Mouse (Mus musculus) heart, adult 9 months (tissue): ENCODE measurements around the gene Kcnk13.

Source experiments
- DNase-seq, 2 experiments: peaks; one replicate each; pipeline ENCODE4 v3.0.0; 2022; ENCODE audit warnings: low spot score in 2 of 2

Kcnk13 gene

GRCm38 (mm10) chr12:99964301-99965202 lies at the start of gene Kcnk13:
TSS of gene Kcnk13 (plus strand) at chr12:99964499.
- peak; percentile 43 to 50 for DNase-seq

GRCm38 (mm10) chr12:99917800-99918427 lies 46.4 kb upstream of the Kcnk13 start:
- DNase-seq = no peak

- DNase-seq = no peak
These were observed 44.7 kb upstream of the Kcnk13 start for GRCm38 (mm10) chr12:99919636-99920035.

- no peak for DNase-seq
These were observed 43.3 kb upstream of the Kcnk13 start for GRCm38 (mm10) chr12:99921045-99921444.

- no peak for DNase-seq
These were observed 41.1 kb upstream of the Kcnk13 start for GRCm38 (mm10) chr12:99923131-99923606.

- DNase-seq = no peak
These were observed 40.6 kb upstream of the Kcnk13 start for GRCm38 (mm10) chr12:99923703-99924102.

- no peak for DNase-seq
These were observed 36.0 kb upstream of the Kcnk13 start for GRCm38 (mm10) chr12:99928311-99928710.

- no peak for DNase-seq
These were observed 35.1 kb upstream of the Kcnk13 start for GRCm38 (mm10) chr12:99929160-99929559.

GRCm38 (mm10) chr12:99932245-99932644 lies 32.1 kb upstream of the Kcnk13 start:
- DNase-seq = no peak

- no peak for DNase-seq
These were observed 30.7 kb upstream of the Kcnk13 start for GRCm38 (mm10) chr12:99933630-99934029.

GRCm38 (mm10) chr12:99935403-99935802 lies 28.9 kb upstream of the Kcnk13 start:
- DNase-seq = no peak

GRCm38 (mm10) chr12:99938476-99938875 lies 25.8 kb upstream of the Kcnk13 start:
- peak in 1 of 2 experiments; percentile 12 for DNase-seq

GRCm38 (mm10) chr12:99939179-99939578 lies 25.1 kb upstream of the Kcnk13 start:
- no peak for DNase-seq

GRCm38 (mm10) chr12:99940704-99941103 lies 23.6 kb upstream of the Kcnk13 start:
- no peak for DNase-seq

GRCm38 (mm10) chr12:99942441-99942840 lies 21.9 kb upstream of the Kcnk13 start:
- peak in 1 of 2 experiments; percentile 39 for DNase-seq

- DNase-seq = peak in 1 of 2 experiments; percentile 13
These were observed 11.4 kb upstream of the Kcnk13 start for GRCm38 (mm10) chr12:99952928-99953327.

- no peak for DNase-seq
These were observed 7.9 kb upstream of the Kcnk13 start for GRCm38 (mm10) chr12:99956411-99956810.

- DNase-seq = no peak
These were observed 5.9 kb upstream of the Kcnk13 start for GRCm38 (mm10) chr12:99958068-99959060.

GRCm38 (mm10) chr12:99959291-99959690 lies 5.0 kb upstream of the Kcnk13 start:
- DNase-seq = no peak

GRCm38 (mm10) chr12:99959930-99960329 lies 4.4 kb upstream of the Kcnk13 start:
- DNase-seq = no peak

- DNase-seq = no peak
These were observed 3.6 kb upstream of the Kcnk13 start for GRCm38 (mm10) chr12:99960675-99961074.
